10 mouse cellular contexts compared by ENCODE assay signal in genomic region chr16:90176472-90176871, GRCm38 (mm10). TPM values are rescaled to one million over a fixed set of nuclear protein-coding genes. Genes with fewer than 3 reads are reported as not detected.
DNase-seq lines count a peak whose midpoint lies in the region; ATAC-seq and TF ChIP-seq lines count a peak whose summit lies in the region.
"Had no signal": no experiment of that assay in that cellular context is flagged by ENCODE, and none has a peak within 500 bp of the region (broad histone marks: within the 10 kb centered on the region; RNA-seq: fewer than 3 reads in every experiment).

No protein-coding gene starts in this region.

- H3K27ac ChIP-seq in layer of hippocampus, adult 2 months, result peak overlapping the region; percentile 86
- no peak overlapping the region for H3K27ac ChIP-seq in neural tube, embryonic 15.5 days (replicated peaks)

- H3K27me3 ChIP-seq in neural tube, embryonic 15.5 days (replicated peaks), result no peaks in the 10 kb centered on the region

- WGBS in neural tube, embryonic 15.5 days, result 35% methylated on average over 10 of the region's 10 CpGs

- peaks cover 4% of the 10 kb centered on the region; the same call in 1 of the 2 replicates for H3K4me1 ChIP-seq in neural tube, embryonic 15.5 days

- DNase-seq in layer of hippocampus, adult 11-12 months (ENCODE audit: low spot score), result peak; percentile 65
- no peak for DNase-seq in layer of hippocampus, adult 9-10 months (ENCODE audit: low spot score)
- peak; percentile 45 for DNase-seq in embryo, embryonic 11 days
- DNase-seq in layer of hippocampus, adult 2 months (ENCODE audit: low spot score in 2 of 2), result peak; percentile 51 to 74
- no peak for DNase-seq in spleen, postnatal 10 days (ENCODE audit: low spot score in 2 of 2)
- no peak for DNase-seq in natural killer cell, adult 2 months (ENCODE audit: low spot score in 2 of 2)
- DNase-seq: gastrocnemius, postnatal 36 days had no signal

- peak; percentile 49 for TF ChIP-seq CTCF in layer of hippocampus, adult 2 months (conservative IDR thresholded peaks at IDR 0.05)

- H3K9ac ChIP-seq in neural tube, embryonic 15.5 days (replicated peaks), result no peak overlapping the region

- peak overlapping the region; percentile 10; the same call in 1 of the 2 replicates for H3K4me3 ChIP-seq in layer of hippocampus, adult 2 months
- H3K4me3 ChIP-seq in neural tube, embryonic 15.5 days (replicated peaks), result no peak overlapping the region
- H3K4me3 ChIP-seq: myocyte had no signal

- H3K36me3 ChIP-seq in neural tube, embryonic 15.5 days, result no peaks in the 10 kb centered on the region

- peak overlapping the region; percentile 28; the same call in 1 of the 2 replicates for H3K4me2 ChIP-seq in neural tube, embryonic 15.5 days

- peak; percentile 72; the same call in 1 of the 2 replicates for ATAC-seq in neural tube, embryonic 15.5 days (ENCODE audit: low FRiP score)
- no peak for ATAC-seq in megakaryocyte-erythroid progenitor cell, adult 5-6 weeks (replicated peaks; ENCODE audit: low FRiP score, low TSS enrichment, poor library complexity, severe bottlenecking)

- H3K9me3 ChIP-seq in neural tube, embryonic 15.5 days (replicated peaks), result no peaks in the 10 kb centered on the region

RNA-seq across cellular contexts. Expression of gene Tiam1, which starts 32.9 kb away (rescaled TPM):
- 100 to 1,000 TPM; 124 to 125 TPM for total RNA-seq in layer of hippocampus, adult 2 months (2021)
- 15.0 and 23.6 TPM in 2 replicates for polyA plus RNA-seq in neural tube, embryonic 15.5 days (2015; fragmentation: Nextera tagmentation; extraction: Ambion mirVana)
- 8.3 and 23.6 TPM in 2 replicates for total RNA-seq in megakaryocyte-erythroid progenitor cell, adult 5-6 weeks (2014; fragmentation: Nextera tagmentation)
- total RNA-seq in megakaryocyte-erythroid progenitor cell, adult 5-6 weeks (2017), result 11.6 and 14.2 TPM in 2 replicates

RNA-seq across cellular contexts. Expression of gene Sod1, which starts 44.1 kb away (rescaled TPM):
- total RNA-seq in layer of hippocampus, adult 2 months (2021), result 100 to 1,000 TPM; 386 to 390 TPM
- polyA plus RNA-seq in neural tube, embryonic 15.5 days (2015; fragmentation: Nextera tagmentation; extraction: Ambion mirVana), result 998 TPM in 2 replicates
- total RNA-seq in megakaryocyte-erythroid progenitor cell, adult 5-6 weeks (2014; fragmentation: Nextera tagmentation), result 1,056 and 1,102 TPM in 2 replicates
- total RNA-seq in megakaryocyte-erythroid progenitor cell, adult 5-6 weeks (2017), result 1,074 and 1,263 TPM in 2 replicates

Comparison
In these comparisons a context has a peak if more than half of its experiments do, and no peak if none do; other contexts are left out.
1. DNase-seq: peak in layer of hippocampus, adult 11-12 months (single experiment), embryo, embryonic 11 days (single experiment) and layer of hippocampus, adult 2 months (2 of 2); none in layer of hippocampus, adult 9-10 months (single experiment), spleen, postnatal 10 days (0 of 2) and natural killer cell, adult 2 months (0 of 2).
2. RNA of gene Tiam1, which starts 32.9 kb away (total RNA-seq): 124 to 125 TPM in layer of hippocampus, adult 2 months; 8.3 to 23.6 TPM in megakaryocyte-erythroid progenitor cell, adult 5-6 weeks; every median in the first group is over 4 times any median in the second.